Mouse (Mus musculus): ENCODE measurements around the gene Gm27021.

DNA sequence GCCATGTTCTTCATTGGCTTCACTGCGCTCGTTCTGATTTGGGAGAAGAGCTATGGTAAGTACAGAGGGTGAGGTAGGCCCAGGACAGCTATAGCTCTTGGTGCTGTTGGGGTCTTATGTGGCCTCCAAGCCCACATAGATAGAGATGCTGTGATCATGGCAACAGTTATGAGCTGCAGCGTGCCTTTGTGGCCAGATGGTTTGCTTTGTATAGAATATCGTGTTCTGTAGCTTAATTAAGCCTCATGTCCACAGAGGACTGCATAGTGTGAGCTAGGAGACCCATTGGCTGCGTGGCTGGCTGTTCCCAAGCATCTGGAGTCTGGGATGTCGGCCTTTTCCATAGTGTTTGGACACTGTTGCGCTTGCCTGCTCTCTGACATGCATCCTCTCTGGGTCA is 5.4 kb upstream of the Gm27021 start:
- TF ChIP-seq FLI1 (IDR thresholded peaks at IDR 0.05; ENCODE audit: low read length) (no peak), GATA1 (IDR thresholded peaks at IDR 0.05; ENCODE audit: borderline replicate concordance, low read length) (no peak)
